Mouse (Mus musculus): ENCODE data around the gene Sun1. TPM values are rescaled to one million over a fixed set of nuclear protein-coding genes. Genes with fewer than 3 reads are reported as not detected.

Sun1 gene
- polyA plus RNA-seq, 1 experiment, result 49.0 TPM

- no peak overlapping the region for H3K4me3 ChIP-seq (ENCODE audit: insufficient read depth, low read length)
- H3K27ac ChIP-seq (ENCODE audit: insufficient read depth, low read length), result no peak overlapping the region
- peaks cover 13% of the 10 kb centered on the region for H3K4me1 ChIP-seq (ENCODE audit: control insufficient read depth, insufficient read depth, low read length)
- TF ChIP-seq CTCF (IDR thresholded peaks at IDR 0.05; ENCODE audit: borderline replicate concordance, insufficient read depth, low read length), result no peak
- no peak for TF ChIP-seq POLR2A (IDR thresholded peaks at IDR 0.05; ENCODE audit: low read depth, low read length)
Measured at GRCm38 (mm10) chr5:139255777-139256176, 55.3 kb downstream of the Sun1 start.

GRCm38 (mm10) chr5:139256211-139256765, 55.9 kb downstream of the Sun1 start:
- TF ChIP-seq POLR2A (IDR thresholded peaks at IDR 0.05; ENCODE audit: low read depth, low read length) (no peak), CTCF (IDR thresholded peaks at IDR 0.05; ENCODE audit: borderline replicate concordance, insufficient read depth, low read length) (no peak)
- no peak overlapping the region for H3K4me3 ChIP-seq (ENCODE audit: insufficient read depth, low read length)
- H3K4me1 ChIP-seq (ENCODE audit: control insufficient read depth, insufficient read depth, low read length), result peaks cover 13% of the 10 kb centered on the region
- H3K27ac ChIP-seq (ENCODE audit: insufficient read depth, low read length), result no peak overlapping the region

- Histone ChIP-seq H3K4me1 (ENCODE audit: control insufficient read depth, insufficient read depth, low read length) (peaks cover 13% of the 10 kb centered on the region), H3K27ac (ENCODE audit: insufficient read depth, low read length) (peak overlapping the region; percentile 20; the same call in 1 of the 2 replicates), H3K4me3 (ENCODE audit: insufficient read depth, low read length) (no peak overlapping the region)
- TF ChIP-seq POLR2A (IDR thresholded peaks at IDR 0.05; ENCODE audit: low read depth, low read length) (no peak), CTCF (IDR thresholded peaks at IDR 0.05; ENCODE audit: borderline replicate concordance, insufficient read depth, low read length) (no peak)
Measured at GRCm38 (mm10) chr5:139257265-139257664, 56.8 kb downstream of the Sun1 start.

GRCm38 (mm10) chr5:139257818-139258217, 57.4 kb downstream of the Sun1 start:
- TF ChIP-seq POLR2A (IDR thresholded peaks at IDR 0.05; ENCODE audit: low read depth, low read length) (no peak), CTCF (IDR thresholded peaks at IDR 0.05; ENCODE audit: borderline replicate concordance, insufficient read depth, low read length) (no peak)
- H3K27ac ChIP-seq (ENCODE audit: insufficient read depth, low read length), result peak overlapping the region; percentile 55
- peaks cover 13% of the 10 kb centered on the region for H3K4me1 ChIP-seq (ENCODE audit: control insufficient read depth, insufficient read depth, low read length)
- H3K4me3 ChIP-seq (ENCODE audit: insufficient read depth, low read length), result no peak overlapping the region

GRCm38 (mm10) chr5:139258371-139259035, 58.1 kb downstream of the Sun1 start:
- peak overlapping the region; percentile 64 for H3K27ac ChIP-seq (ENCODE audit: insufficient read depth, low read length)
- TF ChIP-seq CTCF (IDR thresholded peaks at IDR 0.05; ENCODE audit: borderline replicate concordance, insufficient read depth, low read length) (no peak), POLR2A (IDR thresholded peaks at IDR 0.05; ENCODE audit: low read depth, low read length) (no peak)
- peaks cover 13% of the 10 kb centered on the region for H3K4me1 ChIP-seq (ENCODE audit: control insufficient read depth, insufficient read depth, low read length)
- H3K4me3 ChIP-seq (ENCODE audit: insufficient read depth, low read length), result no peak overlapping the region

- TF ChIP-seq POLR2A (IDR thresholded peaks at IDR 0.05; ENCODE audit: low read depth, low read length) (no peak), CTCF (IDR thresholded peaks at IDR 0.05; ENCODE audit: borderline replicate concordance, insufficient read depth, low read length) (no peak)
- Histone ChIP-seq H3K4me1 (ENCODE audit: control insufficient read depth, insufficient read depth, low read length) (peaks cover 6% of the 10 kb centered on the region), H3K27ac (ENCODE audit: insufficient read depth, low read length) (peak overlapping the region; percentile 66; the same call in 1 of the 2 replicates), H3K4me3 (ENCODE audit: insufficient read depth, low read length) (no peak overlapping the region)
Measured at GRCm38 (mm10) chr5:139259853-139260252, 59.4 kb downstream of the Sun1 start.

GRCm38 (mm10) chr5:139261403-139261802, 61.0 kb downstream of the Sun1 start:
- Histone ChIP-seq H3K4me3 (ENCODE audit: insufficient read depth, low read length) (no peak overlapping the region), H3K4me1 (ENCODE audit: control insufficient read depth, insufficient read depth, low read length) (peaks cover 3% of the 10 kb centered on the region; the same call in 1 of the 2 replicates), H3K27ac (ENCODE audit: insufficient read depth, low read length) (no peak overlapping the region)
- TF ChIP-seq POLR2A (IDR thresholded peaks at IDR 0.05; ENCODE audit: low read depth, low read length) (no peak), CTCF (IDR thresholded peaks at IDR 0.05; ENCODE audit: borderline replicate concordance, insufficient read depth, low read length) (no peak)

GRCm38 (mm10) chr5:139267661-139268060, 67.2 kb downstream of the Sun1 start:
- Histone ChIP-seq H3K4me1 (ENCODE audit: control insufficient read depth, insufficient read depth, low read length) (peaks cover 4% of the 10 kb centered on the region; the same call in 1 of the 2 replicates), H3K27ac (ENCODE audit: insufficient read depth, low read length) (no peak overlapping the region), H3K4me3 (ENCODE audit: insufficient read depth, low read length) (no peak overlapping the region)
- TF ChIP-seq CTCF (IDR thresholded peaks at IDR 0.05; ENCODE audit: borderline replicate concordance, insufficient read depth, low read length), result no peak
- no peak for TF ChIP-seq POLR2A (IDR thresholded peaks at IDR 0.05; ENCODE audit: low read depth, low read length)

GRCm38 (mm10) chr5:139270806-139271521, 70.5 kb downstream of the Sun1 start:
- Histone ChIP-seq H3K27ac (ENCODE audit: insufficient read depth, low read length) (no peak overlapping the region), H3K4me3 (ENCODE audit: insufficient read depth, low read length) (no peak overlapping the region), H3K4me1 (ENCODE audit: control insufficient read depth, insufficient read depth, low read length) (peaks cover 4% of the 10 kb centered on the region; the same call in 1 of the 2 replicates)
- no peak for TF ChIP-seq POLR2A (IDR thresholded peaks at IDR 0.05; ENCODE audit: low read depth, low read length)

Measured in embryonic fibroblast, embryonic 13.5 days (primary cell).